Mouse (Mus musculus): ENCODE measurements around the gene Negr1. TPM values are rescaled to one million over a fixed set of nuclear protein-coding genes. Genes with fewer than 3 reads are reported as not detected.
"Not testable (repeated sequence)": the region's sequence is repeated elsewhere in the genome, so short reads cannot be mapped to it uniquely, and the experiment has no call there.

The Negr1 gene
- polyA plus RNA-seq, 1 experiment from 2014 or later, result 2.1 TPM

DNA sequence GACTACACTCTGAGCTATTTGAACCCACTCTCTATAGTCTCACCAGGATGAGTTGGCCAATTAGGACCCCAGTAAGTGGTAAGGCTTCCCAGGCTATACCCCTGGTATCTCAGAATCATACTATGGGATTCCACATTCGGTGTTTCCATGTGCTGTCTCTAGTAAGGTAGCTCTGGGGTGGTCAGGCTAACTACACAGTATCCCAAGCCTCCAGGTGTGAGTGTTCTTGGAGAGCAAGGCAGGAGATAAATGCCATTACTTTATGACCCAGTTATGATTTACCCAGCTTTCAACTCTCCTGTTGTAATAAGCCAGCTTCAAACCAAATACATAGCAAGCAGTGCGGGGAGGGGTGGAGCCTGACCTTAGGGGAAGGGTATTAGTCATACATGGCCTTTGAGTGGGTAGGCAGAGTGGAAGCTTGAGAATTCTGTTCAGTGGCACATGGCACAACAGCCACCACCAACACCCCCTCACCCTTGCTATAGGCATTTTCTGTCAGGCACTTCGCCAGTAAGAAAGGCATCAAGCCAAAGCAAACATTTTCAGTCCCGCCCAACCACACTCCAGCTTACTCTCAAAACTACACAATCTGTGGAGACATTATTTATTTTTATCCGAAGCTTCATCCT, 437.7 kb downstream of the Negr1 start:
- no peak for DNase-seq (ENCODE audit: extremely low spot score, low spot score)
- Histone ChIP-seq H3K4me3 (no peak overlapping the region), H3K36me3 (replicated peaks) (no peaks in the 10 kb centered on the region), H3K27me3 (ENCODE audit: poor library complexity, severe bottlenecking) (no peaks in the 10 kb centered on the region), H3K4me1 (no peaks in the 10 kb centered on the region), H3K9me3 (no peaks in the 10 kb centered on the region), H3K27ac (no peak overlapping the region)
- 89% methylated on average over 5 of the region's 5 CpGs for WGBS

DNA sequence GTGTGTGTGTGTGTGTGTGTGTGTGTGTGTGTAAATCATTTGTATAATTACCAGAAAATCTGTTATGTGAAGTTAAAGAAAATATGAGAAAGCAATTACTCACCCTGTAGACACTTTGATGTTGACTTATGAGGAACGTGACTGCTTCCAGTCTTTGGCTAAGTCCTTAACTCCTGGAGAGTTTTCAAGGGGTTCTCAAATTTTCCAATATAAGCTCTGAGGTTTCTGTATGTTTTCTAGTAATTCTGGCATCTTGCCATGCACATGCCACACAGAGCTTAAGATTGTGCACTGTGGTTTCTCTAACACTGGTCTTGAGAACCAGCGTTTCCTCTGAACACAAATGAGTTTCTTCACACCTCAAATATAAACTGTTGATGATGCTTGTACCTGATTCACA, 460.0 kb downstream of the Negr1 start:
- Histone ChIP-seq H3K4me3 (no peak overlapping the region), H3K4me1 (no peaks in the 10 kb centered on the region), H3K27me3 (ENCODE audit: poor library complexity, severe bottlenecking) (no peaks in the 10 kb centered on the region), H3K9me3 (no peaks in the 10 kb centered on the region), H3K36me3 (replicated peaks) (no peaks in the 10 kb centered on the region), H3K27ac (no peak overlapping the region)
- no peak for DNase-seq (ENCODE audit: extremely low spot score, low spot score)
- 98% methylated on average over 2 of the region's 2 CpGs for WGBS

DNA sequence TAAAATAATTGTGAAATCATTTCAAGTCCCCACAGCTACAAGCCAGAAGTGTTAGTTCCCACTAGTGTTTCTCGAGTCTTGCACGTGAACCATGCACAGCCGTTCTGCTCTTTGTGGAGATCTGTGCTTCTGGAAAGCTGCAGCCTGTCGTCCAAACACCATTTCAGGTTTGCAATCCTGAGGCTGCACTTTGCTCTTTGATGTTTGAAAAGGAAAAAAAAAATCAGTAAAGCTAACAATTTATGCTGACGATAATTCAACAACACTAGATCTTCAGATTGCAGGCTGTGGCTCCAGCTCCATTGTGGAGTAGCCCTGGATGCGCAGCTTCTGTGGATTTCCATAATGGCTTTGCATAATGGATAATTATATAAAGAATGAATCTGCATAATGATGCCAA, 463.0 kb downstream of the Negr1 start:
- no peak for DNase-seq (ENCODE audit: extremely low spot score, low spot score)
- no peaks in the 10 kb centered on the region for H3K27me3 ChIP-seq (ENCODE audit: poor library complexity, severe bottlenecking)
- H3K4me3 ChIP-seq, result no peak overlapping the region
- H3K36me3 ChIP-seq (replicated peaks), result no peaks in the 10 kb centered on the region
- WGBS, result 87% methylated on average over 6 of the region's 6 CpGs
- H3K4me1 ChIP-seq, result no peaks in the 10 kb centered on the region
- H3K9me3 ChIP-seq, result no peaks in the 10 kb centered on the region
- no peak overlapping the region for H3K27ac ChIP-seq

DNA sequence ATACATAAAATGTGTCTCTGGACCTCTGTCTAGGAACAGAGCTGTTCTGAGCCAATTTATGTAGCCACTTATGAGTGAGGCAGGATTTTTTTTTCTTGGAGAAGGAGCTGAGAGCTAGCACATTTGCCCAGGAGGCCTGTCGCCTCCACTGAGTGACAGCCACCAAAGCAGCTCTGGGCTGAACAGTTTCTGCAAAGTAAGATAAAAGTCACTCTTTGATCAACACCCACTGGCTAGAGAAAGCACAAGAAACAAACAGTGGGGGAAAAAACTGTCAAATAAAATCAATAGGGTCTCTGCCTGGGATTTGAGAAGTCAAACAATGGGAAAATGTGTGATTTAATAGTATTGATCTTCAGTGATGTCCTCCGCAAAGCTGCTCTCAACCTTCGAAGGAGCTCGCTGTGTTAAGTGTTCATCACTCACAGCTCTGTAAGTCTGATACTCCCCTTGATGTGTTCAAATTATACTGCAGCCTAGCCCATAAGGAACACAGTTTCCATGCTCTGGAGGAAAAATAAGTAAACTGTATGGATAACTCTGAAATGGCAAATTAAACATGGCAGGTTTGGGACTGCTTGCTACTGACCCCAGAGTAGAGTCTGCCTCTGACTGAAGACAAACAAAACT, 470.0 kb downstream of the Negr1 start:
- DNase-seq (ENCODE audit: extremely low spot score, low spot score), result no peak
- WGBS, result 81% methylated on average over 4 of the region's 4 CpGs
- H3K4me3 ChIP-seq, result no peak overlapping the region
- H3K4me1 ChIP-seq, result no peaks in the 10 kb centered on the region
- no peaks in the 10 kb centered on the region for H3K36me3 ChIP-seq (replicated peaks)
- no peaks in the 10 kb centered on the region for H3K27me3 ChIP-seq (ENCODE audit: poor library complexity, severe bottlenecking)
- no peaks in the 10 kb centered on the region for H3K9me3 ChIP-seq
- H3K27ac ChIP-seq, result no peak overlapping the region

DNA sequence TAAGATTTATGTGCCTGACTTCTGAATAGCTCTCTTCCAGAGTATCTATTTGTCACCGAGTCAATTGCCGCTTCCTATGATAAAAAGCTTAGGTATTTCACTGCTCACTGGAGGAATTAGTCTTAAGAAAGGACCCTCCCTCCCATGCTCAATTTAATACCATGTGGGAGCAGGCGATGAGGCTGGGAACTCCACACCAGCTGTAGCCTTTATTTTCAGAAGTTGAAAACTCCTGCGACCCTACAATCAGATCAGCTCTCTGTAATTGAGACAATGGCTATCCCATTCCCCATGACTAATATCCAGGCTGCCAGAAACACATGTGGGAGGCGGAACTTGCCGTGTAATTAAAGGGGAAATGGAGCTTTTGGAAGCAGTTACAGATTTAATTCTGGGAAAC, 474.4 kb downstream of the Negr1 start:
- Histone ChIP-seq H3K4me1 (peaks cover 3% of the 10 kb centered on the region; the same call in 1 of the 2 replicates), H3K27me3 (ENCODE audit: poor library complexity, severe bottlenecking) (no peaks in the 10 kb centered on the region), H3K36me3 (replicated peaks) (no peaks in the 10 kb centered on the region), H3K9me3 (no peaks in the 10 kb centered on the region), H3K27ac (no peak overlapping the region), H3K4me3 (no peak overlapping the region)
- WGBS, result 83% methylated on average over 6 of the region's 6 CpGs
- no peak for DNase-seq (ENCODE audit: extremely low spot score, low spot score)

DNA sequence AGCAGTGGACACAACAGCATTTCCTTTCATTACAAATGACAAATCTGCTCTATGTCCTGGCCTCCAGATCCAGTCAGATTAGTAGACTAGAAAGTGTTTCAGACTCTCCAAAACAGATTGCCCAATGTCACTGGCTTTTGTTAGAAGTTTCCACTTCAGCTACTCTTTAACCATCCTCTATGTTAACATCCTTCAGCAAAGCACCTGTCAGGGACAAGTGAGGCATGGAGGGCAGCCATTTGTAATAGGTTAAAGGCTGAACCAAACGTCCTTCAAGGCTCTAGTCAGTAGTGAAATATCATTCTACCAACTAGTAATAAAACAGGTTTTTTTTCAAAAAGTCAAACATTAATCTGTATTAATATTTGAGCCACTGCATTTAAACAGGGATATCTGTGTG, 475.0 kb downstream of the Negr1 start:
- no peaks in the 10 kb centered on the region for H3K27me3 ChIP-seq (ENCODE audit: poor library complexity, severe bottlenecking)
- WGBS, result 70% methylated on average over 1 of the region's 1 CpGs
- H3K27ac ChIP-seq, result no peak overlapping the region
- no peak overlapping the region for H3K4me3 ChIP-seq
- peaks cover 3% of the 10 kb centered on the region; the same call in 1 of the 2 replicates for H3K4me1 ChIP-seq
- no peaks in the 10 kb centered on the region for H3K9me3 ChIP-seq
- H3K36me3 ChIP-seq (replicated peaks), result no peaks in the 10 kb centered on the region
- DNase-seq (ENCODE audit: extremely low spot score, low spot score), result no peak

DNA sequence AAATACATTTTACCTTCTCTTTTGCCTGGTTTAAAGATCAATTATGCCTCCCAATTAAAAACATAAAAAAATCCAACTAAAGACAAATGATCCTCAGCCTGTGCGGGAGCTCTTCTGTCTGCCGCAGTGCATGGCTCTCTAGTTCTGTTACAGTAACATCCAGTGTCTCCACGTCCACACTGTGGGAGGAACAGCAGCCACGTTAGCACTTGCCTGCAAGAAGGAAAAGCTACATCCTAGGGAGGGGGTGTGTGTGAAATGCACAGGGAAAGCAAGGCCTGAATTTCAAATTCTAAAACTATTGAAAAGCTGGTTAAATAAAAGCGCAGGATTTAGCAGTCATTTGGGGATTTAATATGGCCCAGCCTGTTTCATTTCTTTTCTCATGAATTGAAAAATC, 479.0 kb downstream of the Negr1 start:
- Histone ChIP-seq H3K36me3 (replicated peaks) (no peaks in the 10 kb centered on the region), H3K27ac (no peak overlapping the region), H3K27me3 (ENCODE audit: poor library complexity, severe bottlenecking) (no peaks in the 10 kb centered on the region), H3K4me3 (no peak overlapping the region), H3K4me1 (peaks cover 3% of the 10 kb centered on the region; the same call in 1 of the 2 replicates), H3K9me3 (no peaks in the 10 kb centered on the region)
- WGBS, result 56% methylated on average over 5 of the region's 5 CpGs
- DNase-seq (ENCODE audit: extremely low spot score, low spot score), result no peak

DNA sequence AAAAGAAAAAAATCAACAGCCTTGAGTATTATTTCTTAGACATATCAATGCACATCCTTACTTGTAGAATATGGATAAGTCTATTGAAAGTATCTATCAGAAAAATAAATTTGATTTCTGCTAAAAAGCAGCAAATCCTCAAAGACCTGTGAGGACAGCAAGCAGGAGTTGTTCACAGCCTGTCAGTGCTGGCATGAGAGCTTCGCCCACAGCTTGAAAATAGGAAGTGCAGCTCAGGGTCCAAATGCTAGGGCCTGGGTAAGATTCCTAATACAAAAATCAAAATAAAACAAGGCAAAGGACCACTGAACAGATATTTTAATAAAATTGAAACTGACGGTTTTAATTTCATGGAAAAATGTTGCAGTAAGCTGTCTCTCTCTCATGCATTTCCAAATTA, 483.0 kb downstream of the Negr1 start:
- no peak overlapping the region for H3K27ac ChIP-seq
- DNase-seq (ENCODE audit: extremely low spot score, low spot score), result no peak
- H3K4me3 ChIP-seq, result no peak overlapping the region
- no peaks in the 10 kb centered on the region for H3K36me3 ChIP-seq (replicated peaks)
- H3K9me3 ChIP-seq, result no peaks in the 10 kb centered on the region
- 88% methylated on average over 2 of the region's 2 CpGs for WGBS
- no peaks in the 10 kb centered on the region for H3K27me3 ChIP-seq (ENCODE audit: poor library complexity, severe bottlenecking)
- peaks cover 3% of the 10 kb centered on the region; the same call in 1 of the 2 replicates for H3K4me1 ChIP-seq

DNA sequence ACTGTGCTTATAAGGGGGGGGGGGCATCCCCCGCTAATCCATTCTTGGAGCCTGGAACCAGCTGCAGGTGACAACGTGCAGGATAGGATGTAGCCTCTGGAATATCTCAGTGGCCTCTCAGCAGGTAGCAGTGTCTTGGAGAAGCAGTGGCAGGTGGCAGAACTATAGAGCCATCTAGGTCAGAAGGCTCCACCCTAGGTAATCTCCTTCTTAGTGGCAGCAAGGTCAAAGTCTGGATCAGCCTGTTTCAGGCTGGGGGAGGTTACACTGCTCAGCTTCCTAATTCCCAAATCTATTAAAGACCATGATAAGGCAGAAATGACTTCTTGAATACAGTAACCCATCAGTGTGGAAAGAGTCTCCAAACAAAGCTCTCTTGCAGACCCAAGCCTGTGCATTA, 502.8 kb downstream of the Negr1 start:
- not testable (repeated sequence) for H3K9me3 ChIP-seq; H3K4me3 ChIP-seq; H3K27me3 ChIP-seq (ENCODE audit: poor library complexity, severe bottlenecking); DNase-seq (ENCODE audit: extremely low spot score, low spot score); H3K27ac ChIP-seq; H3K4me1 ChIP-seq; H3K36me3 ChIP-seq (replicated peaks)
- WGBS, result 82% methylated on average over 2 of the region's 2 CpGs

DNA sequence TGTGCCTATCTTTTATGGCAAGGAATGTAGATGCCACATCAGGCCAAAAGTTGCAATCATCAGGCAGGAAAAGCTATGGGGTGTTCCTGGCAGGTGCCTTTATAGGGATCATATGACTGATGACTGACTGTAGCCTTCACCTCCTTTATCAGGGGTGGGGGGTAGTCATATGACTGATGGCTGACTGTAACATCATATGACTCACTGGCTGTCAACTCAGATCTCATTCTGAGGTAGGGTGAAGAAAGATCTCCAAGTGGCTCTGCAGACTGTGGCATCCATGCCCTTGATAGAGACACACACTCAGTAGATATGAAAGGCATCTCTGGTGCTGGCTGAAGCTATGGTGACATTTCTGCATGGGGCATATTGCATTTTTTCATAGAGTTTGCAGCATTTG, 504.7 kb downstream of the Negr1 start:
- H3K36me3 ChIP-seq (replicated peaks), result no peaks in the 10 kb centered on the region
- no peak overlapping the region for H3K4me3 ChIP-seq
- H3K4me1 ChIP-seq, result no peaks in the 10 kb centered on the region
- no peaks in the 10 kb centered on the region for H3K9me3 ChIP-seq
- no peak overlapping the region for H3K27ac ChIP-seq
- no peaks in the 10 kb centered on the region for H3K27me3 ChIP-seq (ENCODE audit: poor library complexity, severe bottlenecking)
- no peak for DNase-seq (ENCODE audit: extremely low spot score, low spot score)

DNA sequence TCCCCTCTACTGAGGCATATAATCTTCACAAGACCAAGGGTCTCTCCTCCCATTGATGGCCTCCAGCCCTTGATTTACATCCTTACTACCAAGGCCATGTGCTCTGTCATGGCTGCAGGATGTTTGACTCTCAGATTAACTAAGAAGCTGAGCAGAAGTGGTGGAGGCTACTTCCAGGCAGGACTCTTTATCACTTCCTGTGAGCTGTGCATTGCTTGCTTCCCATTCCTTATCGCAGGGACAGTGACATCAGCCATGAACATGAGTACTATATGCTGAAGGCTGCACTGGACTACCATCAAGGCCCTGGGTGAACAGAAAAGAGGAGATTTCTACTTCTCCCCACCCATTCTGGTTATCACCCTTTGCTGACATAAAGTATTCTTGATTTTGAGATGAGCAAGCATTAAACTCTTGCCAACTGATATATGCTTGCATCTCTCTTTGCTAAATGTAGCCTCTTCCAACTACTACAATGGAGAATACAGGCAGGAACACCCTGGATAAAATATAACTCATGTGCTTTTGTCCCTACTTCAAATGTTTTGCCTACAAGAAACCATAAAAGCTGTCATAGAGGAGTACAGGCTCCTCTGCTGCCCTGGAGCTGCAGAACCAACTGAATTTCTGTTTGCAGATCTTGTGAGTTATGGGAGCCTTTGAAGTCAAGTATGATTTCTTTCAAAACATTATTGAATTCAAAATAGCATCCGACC, 517.8 kb downstream of the Negr1 start:
- Histone ChIP-seq H3K9me3 (no peaks in the 10 kb centered on the region), H3K27me3 (ENCODE audit: poor library complexity, severe bottlenecking) (no peaks in the 10 kb centered on the region), H3K4me1 (no peaks in the 10 kb centered on the region), H3K27ac (no peak overlapping the region), H3K4me3 (no peak overlapping the region), H3K36me3 (replicated peaks) (no peaks in the 10 kb centered on the region)
- DNase-seq (ENCODE audit: extremely low spot score, low spot score), result no peak
- WGBS, result 92% methylated on average over 2 of the region's 2 CpGs

DNA sequence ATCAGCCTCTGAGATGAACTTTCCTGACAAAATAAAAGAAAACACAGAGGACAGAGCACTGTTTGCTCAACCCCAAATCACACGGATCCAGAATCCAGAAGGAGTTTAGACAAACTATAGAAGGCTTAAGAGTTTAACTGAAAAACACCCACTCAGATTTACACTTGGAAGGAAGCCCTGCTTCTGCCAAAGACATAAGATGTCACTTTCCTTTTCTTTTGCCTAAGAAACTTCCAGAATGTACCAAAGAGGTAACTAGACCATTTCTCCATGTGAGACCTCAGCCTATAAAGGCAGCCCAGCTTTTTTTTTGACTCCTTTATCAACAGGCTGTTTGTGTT, 518.3 kb downstream of the Negr1 start:
- WGBS, result 81% methylated on average over 1 of the region's 1 CpGs
- DNase-seq (ENCODE audit: extremely low spot score, low spot score), result no peak
- H3K9me3 ChIP-seq, result no peaks in the 10 kb centered on the region

DNA sequence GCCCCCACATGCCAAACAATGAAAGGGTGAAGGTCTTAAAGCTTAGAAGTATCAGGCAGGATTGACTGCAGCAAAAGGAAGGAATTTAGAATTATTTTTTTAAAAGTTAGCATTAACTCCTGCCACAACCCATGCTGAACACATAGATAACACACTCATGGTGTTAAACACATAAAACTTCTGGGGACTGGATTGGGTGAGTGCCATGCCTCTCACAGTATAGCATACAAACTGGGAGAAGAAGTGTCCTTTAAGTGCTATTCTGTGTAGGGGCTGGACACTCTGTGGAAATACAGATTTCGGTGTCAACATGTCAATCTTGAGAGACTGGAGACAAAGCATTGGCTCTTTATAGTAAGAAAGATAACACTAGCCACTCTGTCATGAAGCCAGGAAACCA, 519.0 kb downstream of the Negr1 start:
- Histone ChIP-seq H3K36me3 (replicated peaks) (no peaks in the 10 kb centered on the region), H3K4me3 (no peak overlapping the region), H3K27ac (no peak overlapping the region), H3K4me1 (no peaks in the 10 kb centered on the region), H3K27me3 (ENCODE audit: poor library complexity, severe bottlenecking) (no peaks in the 10 kb centered on the region), H3K9me3 (no peaks in the 10 kb centered on the region)
- DNase-seq (ENCODE audit: extremely low spot score, low spot score), result no peak
- 97% methylated on average over 1 of the region's 1 CpGs for WGBS

More for the DNA sequence above, 518.3 kb downstream of the Negr1 start:
- Histone ChIP-seq H3K27me3 (ENCODE audit: poor library complexity, severe bottlenecking) (no peaks in the 10 kb centered on the region), H3K4me3 (no peak overlapping the region), H3K4me1 (no peaks in the 10 kb centered on the region), H3K36me3 (replicated peaks) (no peaks in the 10 kb centered on the region), H3K27ac (no peak overlapping the region)
